Mouse (Mus musculus) cerebellum, adult 2 months (tissue): ENCODE data around the gene Casz1. TPM values are rescaled to one million over a fixed set of nuclear protein-coding genes. Genes with fewer than 3 reads are reported as not detected.
A peak's percentile ranks its signal among the peaks of the same experiment; 100 is the strongest.

Experiments
- DNase-seq, 2 experiments: peaks; one replicate each; pipeline ENCODE4 v3.0.0; 2021
- H3K27ac ChIP-seq: fragments of 200-500 bp; 2 replicates; pipeline ENCODE4 v1.5.1; 2012; ENCODE audit warnings: low read length, control low read depth, inconsistent platforms; ENCODE audit not compliant: insufficient read depth
- H3K27me3 ChIP-seq: fragments of 200-500 bp; 2 replicates; pipeline ENCODE4 v1.6.1; 2012; ENCODE audit warnings: inconsistent platforms, mild to moderate bottlenecking, low read length, moderate library complexity; ENCODE audit not compliant: control insufficient read depth, insufficient read depth
- H3K4me1 ChIP-seq: fragments of 200-500 bp; 2 replicates; pipeline ENCODE4 v1.6.1; 2011; ENCODE audit warnings: low read length; ENCODE audit not compliant: control insufficient read depth, insufficient read depth
- H3K4me3 ChIP-seq: fragments of 200-500 bp; replicated peaks from 2 replicates; pipeline ENCODE3; 2011; ENCODE audit warnings: mild to moderate bottlenecking, low read depth, low read length, control low read depth; ENCODE audit not compliant: insufficient read depth
- CTCF ChIP-seq: fragments of 200-500 bp; IDR thresholded peaks from 2 replicates; pipeline ENCODE4 v1.5.1; 2011; ENCODE audit warnings: low read depth, mild to moderate bottlenecking, control low read depth, low read length, moderate library complexity, borderline replicate concordance; ENCODE audit not compliant: insufficient read depth
- POLR2A ChIP-seq: fragments of 200-500 bp; IDR thresholded peaks from 2 replicates; pipeline ENCODE4 v1.6.1; 2011; ENCODE audit warnings: low read length, control low read depth, borderline replicate concordance; ENCODE audit not compliant: insufficient read depth
- WGBS: fragments of 180-500 bp; shearing (Covaris S2); methylation state at CpG from one replicate; pipeline ENCODE4 v1.1.7; 2018; 5-methylcytosine and 5-hydroxymethylcytosine counted together
- polyA plus RNA-seq: library from polyadenylated mRNA; depleted of rRNA; stranded (reverse); fragments of >200 nt; gene quantifications from 2 replicates; pipeline ENCODE4 v1.2.3, GENCODE M21; 2012

Casz1 gene
- polyA plus RNA-seq, 1 experiment: 1.5 TPM

DNA sequence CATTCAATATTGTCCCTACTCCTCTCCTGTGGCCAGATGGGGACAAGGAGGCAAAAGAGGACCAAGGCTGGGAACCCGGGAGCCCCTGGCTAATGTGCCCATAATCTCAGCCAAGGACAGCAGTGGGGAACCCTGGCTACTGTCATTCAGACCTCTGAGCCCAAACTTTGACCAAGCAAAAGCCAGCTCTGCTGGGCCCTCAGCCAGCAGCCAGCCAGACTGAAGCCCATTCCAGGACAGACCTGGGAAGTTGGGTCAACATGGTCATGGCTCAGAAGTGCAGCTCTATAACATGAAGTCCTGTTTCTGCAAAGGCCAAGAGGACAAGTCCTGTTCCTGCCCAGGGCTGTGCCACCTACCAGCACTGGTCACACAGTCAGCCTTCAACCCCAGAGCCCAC lies 157.9 kb downstream of the Casz1 start:
- no peaks in the 10 kb centered on the region for H3K4me1 ChIP-seq
- no peak overlapping the region for H3K4me3 ChIP-seq
- 22% methylated on average over 1 of the region's 1 CpGs for WGBS
- no peak overlapping the region for H3K27ac ChIP-seq
- no peaks in the 10 kb centered on the region for H3K27me3 ChIP-seq
- peak in 1 of 2 experiments; percentile 14 for DNase-seq
- TF ChIP-seq POLR2A: no peak
- TF ChIP-seq CTCF: no peak

DNA sequence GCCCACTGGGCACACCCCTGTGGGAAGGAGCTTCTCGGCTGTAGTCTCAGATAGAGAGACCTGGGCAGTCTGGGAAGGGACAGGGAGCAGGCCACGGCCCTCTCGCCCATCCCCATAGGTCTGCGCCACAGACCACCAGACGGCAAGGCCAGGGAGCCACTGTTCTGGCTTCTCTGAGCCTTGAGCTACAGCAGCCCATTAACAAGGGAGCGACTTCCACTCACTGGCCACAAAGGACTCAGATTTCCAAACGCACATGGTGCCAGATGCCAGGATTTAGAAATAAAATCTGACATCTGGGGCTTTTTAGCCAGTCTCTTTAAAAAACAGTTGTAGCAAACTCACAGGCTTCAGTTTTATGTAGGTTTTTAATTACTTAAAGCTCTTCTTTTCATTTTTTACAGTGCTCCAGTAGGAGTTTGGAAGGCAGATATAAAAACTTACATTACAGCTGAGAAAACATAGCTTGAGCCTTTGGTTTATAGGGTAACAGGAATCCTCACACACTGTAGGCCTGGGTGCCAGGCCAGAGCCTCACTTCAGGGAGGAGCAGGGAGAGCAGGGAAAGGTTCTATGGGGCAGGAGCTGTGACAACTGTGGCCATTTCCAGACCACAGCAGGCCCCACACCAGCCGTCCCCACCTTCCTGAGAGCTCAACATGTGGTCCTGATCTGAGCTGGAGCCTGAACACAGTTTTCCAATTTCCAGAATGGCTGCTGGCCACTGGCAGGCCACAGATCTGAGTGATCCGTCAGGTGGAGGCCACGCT lies 160.5 kb downstream of the Casz1 start:
- no peak for DNase-seq
- 88% methylated on average over 10 of the region's 10 CpGs for WGBS
- H3K27me3 ChIP-seq: no peaks in the 10 kb centered on the region
- H3K4me1 ChIP-seq: no peaks in the 10 kb centered on the region
- no peak overlapping the region for H3K27ac ChIP-seq
- no peak for TF ChIP-seq POLR2A
- no peak for TF ChIP-seq CTCF
- no peak overlapping the region for H3K4me3 ChIP-seq

DNA sequence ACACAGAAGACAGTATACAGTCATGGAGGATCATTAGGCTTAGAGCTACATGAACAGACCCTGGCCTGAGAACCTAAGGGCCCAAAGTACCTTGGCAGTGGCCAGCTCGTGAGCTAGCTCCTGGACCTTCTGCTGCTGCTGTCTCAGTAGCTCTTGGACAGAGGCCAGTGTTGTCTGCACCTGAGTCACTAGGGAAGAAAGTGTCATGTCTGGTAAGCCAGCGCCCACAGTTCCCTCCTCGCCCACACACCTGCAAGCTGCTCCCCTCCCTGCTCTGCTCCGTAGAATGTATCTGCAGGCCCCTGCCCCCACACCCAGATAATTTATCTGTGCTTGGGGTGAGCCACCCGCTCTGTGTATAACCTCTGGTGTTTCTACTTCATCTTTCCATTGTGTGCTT lies 161.9 kb downstream of the Casz1 start:
- no peaks in the 10 kb centered on the region for H3K4me1 ChIP-seq
- DNase-seq: no peak
- no peaks in the 10 kb centered on the region for H3K27me3 ChIP-seq
- TF ChIP-seq CTCF (no peak), POLR2A (no peak)
- no peak overlapping the region for H3K27ac ChIP-seq
- 78% methylated on average over 5 of the region's 5 CpGs for WGBS
- no peak overlapping the region for H3K4me3 ChIP-seq

DNA sequence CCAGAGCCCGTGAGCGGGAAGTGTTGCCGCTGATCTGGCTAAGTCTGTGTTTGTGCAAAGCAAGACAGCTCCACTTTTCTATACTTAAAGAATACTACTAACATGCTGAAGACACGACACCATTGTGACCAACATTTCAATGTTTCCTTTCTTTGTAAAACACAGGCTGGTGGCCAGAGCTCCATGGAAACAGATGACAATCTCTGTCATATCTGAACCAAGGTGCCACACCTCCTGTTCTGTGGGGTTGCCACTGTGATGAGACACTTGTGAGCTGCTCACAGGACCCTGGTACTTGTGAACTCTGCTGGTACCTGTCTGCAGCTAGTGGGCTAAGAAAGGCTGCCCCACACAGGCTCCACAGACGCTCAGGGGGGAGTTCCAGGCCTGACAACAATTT lies 164.6 kb downstream of the Casz1 start:
- H3K27ac ChIP-seq: no peak overlapping the region
- TF ChIP-seq CTCF (no peak), POLR2A (no peak)
- no peaks in the 10 kb centered on the region for H3K4me1 ChIP-seq
- H3K27me3 ChIP-seq: no peaks in the 10 kb centered on the region
- H3K4me3 ChIP-seq: no peak overlapping the region
- 89% methylated on average over 5 of the region's 5 CpGs for WGBS
- DNase-seq: no peak

DNA sequence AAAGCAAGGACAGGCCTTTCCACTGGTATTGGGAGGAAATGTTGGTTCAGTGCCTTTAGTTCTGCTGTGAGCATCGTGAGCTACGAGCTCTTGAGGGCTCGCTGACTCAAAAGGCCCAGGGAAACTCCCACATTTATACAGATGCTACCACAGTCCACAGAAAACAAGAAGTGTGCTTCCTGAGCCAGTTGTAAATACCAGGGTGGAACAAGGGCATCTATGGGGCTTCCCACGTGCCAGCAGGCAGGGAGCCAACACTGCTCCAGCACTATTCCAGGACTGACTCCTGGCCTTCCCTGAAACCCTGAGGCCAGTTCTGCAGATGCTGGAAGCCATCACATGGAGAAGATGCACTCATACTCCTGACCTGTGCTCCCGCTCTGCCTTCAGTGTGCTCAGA lies 165.4 kb downstream of the Casz1 start:
- DNase-seq: peak in 1 of 2 experiments; percentile 18
- TF ChIP-seq POLR2A (no peak), CTCF (no peak)
- Histone ChIP-seq H3K4me1 (0 out of 2 replicates have a peak, but pooled peaks cover under 1% of the 10 kb centered on the region), H3K27me3 (no peaks in the 10 kb centered on the region), H3K27ac (no peak overlapping the region), H3K4me3 (no peak overlapping the region)
- 72% methylated on average over 5 of the region's 5 CpGs for WGBS

- no peak for TF ChIP-seq CTCF
- TF ChIP-seq POLR2A: no peak
- Histone ChIP-seq H3K27ac (no peak overlapping the region), H3K4me3 (no peak overlapping the region), H3K4me1 (peaks cover 9% of the 10 kb centered on the region), H3K27me3 (no peaks in the 10 kb centered on the region)
- WGBS: 95% methylated on average over 4 of the region's 4 CpGs
- DNase-seq: no peak
These were observed 166.5 kb downstream of the Casz1 start for GRCm38 (mm10) chr4:148970742-148971141.

GRCm38 (mm10) chr4:148971613-148972242 lies 167.5 kb downstream of the Casz1 start:
- peaks cover 9% of the 10 kb centered on the region for H3K4me1 ChIP-seq

GRCm38 (mm10) chr4:148972707-148973106 lies 168.5 kb downstream of the Casz1 start:
- H3K4me1 ChIP-seq: peaks cover 9% of the 10 kb centered on the region
- no peaks in the 10 kb centered on the region for H3K27me3 ChIP-seq
- WGBS: 95% methylated on average over 14 of the region's 14 CpGs
- no peak for DNase-seq
- H3K4me3 ChIP-seq: no peak overlapping the region
- H3K27ac ChIP-seq: no peak overlapping the region
- TF ChIP-seq CTCF (no peak), POLR2A (no peak)

More at GRCm38 (mm10) chr4:148971613-148972242, 167.5 kb downstream of the Casz1 start:
- DNase-seq: no peak
- Histone ChIP-seq H3K4me3 (no peak overlapping the region), H3K27me3 (no peaks in the 10 kb centered on the region), H3K27ac (no peak overlapping the region)
- WGBS: 79% methylated on average over 3 of the region's 3 CpGs
- TF ChIP-seq CTCF (no peak), POLR2A (no peak)
